Comparison of ENCODE assay signal across 26 mouse cellular contexts in the genomic region with DNA sequence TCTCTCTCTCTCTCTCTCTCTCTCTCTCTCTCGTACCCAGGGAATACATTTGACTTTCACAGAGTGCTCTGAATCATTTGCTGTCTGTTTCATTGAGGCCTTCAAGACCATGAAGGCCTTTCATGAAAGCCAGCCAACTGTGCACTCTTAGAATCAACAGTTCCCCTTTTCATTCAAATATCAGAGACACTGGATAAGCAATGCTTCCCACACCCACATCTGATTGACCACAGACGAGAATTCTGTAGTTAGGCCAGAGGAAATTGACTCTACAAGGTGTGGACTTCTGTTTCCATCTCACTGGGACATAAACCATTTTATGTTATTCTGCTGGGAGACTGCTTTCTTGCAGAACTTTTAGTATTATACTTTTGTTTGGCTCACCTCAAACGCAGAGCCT. TPM values are rescaled to one million over a fixed set of nuclear protein-coding genes. Genes with fewer than 3 reads are reported as not detected.
DNase-seq lines count a peak whose midpoint lies in the region; ATAC-seq and TF ChIP-seq lines count a peak whose summit lies in the region.
"Had no signal": no experiment of that assay in that cellular context is flagged by ENCODE, and none has a peak within 500 bp of the region (broad histone marks: within the 10 kb centered on the region; RNA-seq: fewer than 3 reads in every experiment).

No protein-coding gene starts in this region.

- H3K27me3 ChIP-seq in CH12.LX (replicated peaks): no peaks in the 10 kb centered on the region
- H3K27me3 ChIP-seq: embryonic facial prominence, embryonic 12.5 days; embryonic facial prominence, embryonic 15.5 days; heart, embryonic 13.5 days; hindbrain, embryonic 13.5 days; intestine, embryonic 15.5 days had no signal

- H3K4me3 ChIP-seq in CH12.LX (replicated peaks in 1 of 3; ENCODE audit: low read depth in 2 of 3, low read length in 2 of 3, poor library complexity in 1 of 3): no peak overlapping the region
- H3K4me3 ChIP-seq: embryonic facial prominence, embryonic 12.5 days; embryonic facial prominence, embryonic 15.5 days; gastrocnemius, adult 2 months; heart, adult 2 months; heart, embryonic 10.5 days; heart, embryonic 13.5 days; hindbrain, embryonic 10.5 days; hindbrain, embryonic 13.5 days; intestine, embryonic 15.5 days had no signal

- TF ChIP-seq RAD21 in CH12.LX (IDR thresholded peaks at IDR 0.05; ENCODE audit: low read depth, low read length): no peak

- no peaks in the 10 kb centered on the region for H3K36me3 ChIP-seq in CH12.LX (replicated peaks in 1 of 2; ENCODE audit: control insufficient read depth in 1 of 2, insufficient read depth in 1 of 2, low read length in 1 of 2)
- H3K36me3 ChIP-seq: embryonic facial prominence, embryonic 12.5 days; embryonic facial prominence, embryonic 15.5 days; heart, embryonic 10.5 days; heart, embryonic 13.5 days; hindbrain, embryonic 10.5 days; hindbrain, embryonic 13.5 days; intestine, embryonic 15.5 days had no signal

- no peak overlapping the region for H3K9ac ChIP-seq in CH12.LX (ENCODE audit: insufficient read depth, low read depth)
- H3K9ac ChIP-seq: embryonic facial prominence, embryonic 12.5 days; embryonic facial prominence, embryonic 15.5 days; forebrain, postnatal 0 days; heart, embryonic 13.5 days; hindbrain, embryonic 13.5 days; intestine, embryonic 15.5 days had no signal

- dilution Hi-C loops in CH12.LX (cut with MboI; ENCODE audit: extremely low pct_ligation_motif_present, extremely low pct_unique_long_range_greater_than_20kb, low sequenced_read_pairs): no loop called here

- no peak overlapping the region for H3K27ac ChIP-seq in CH12.LX (ENCODE audit: insufficient read depth, low read depth)
- H3K27ac ChIP-seq: embryonic facial prominence, embryonic 12.5 days; embryonic facial prominence, embryonic 15.5 days; gastrocnemius, adult 2 months; heart, adult 2 months; heart, embryonic 10.5 days; heart, embryonic 13.5 days; hindbrain, embryonic 10.5 days; hindbrain, embryonic 13.5 days; intestine, embryonic 15.5 days had no signal

- TF ChIP-seq EP300 in CH12.LX (IDR thresholded peaks at IDR 0.05; ENCODE audit: low read length): no peak

- TF ChIP-seq CTCF in CH12.LX (conservative IDR thresholded peaks at IDR 0.05 in 1 of 2, IDR thresholded peaks at IDR 0.05 in 1 of 2; ENCODE audit: low read depth in 2 of 2, low read length in 2 of 2): no peak

- TF ChIP-seq POLR2A in CH12.LX (IDR thresholded peaks at IDR 0.05; ENCODE audit: low read depth, low read length): no peak

- peak; percentile 10 for DNase-seq in CH12.LX (ENCODE audit: extremely low read depth)
- DNase-seq in Muller cell, postnatal 12 days (ENCODE audit: inconsistent ontology term): peak; percentile 38
- DNase-seq in lung, postnatal 10 days: no peak
- DNase-seq in gastrocnemius, postnatal 36 days: no peak
- DNase-seq in kidney, postnatal 4 days: no peak
- DNase-seq: adrenal gland, postnatal 10 days; adrenal gland, postnatal 36 days; B cell, adult 2 months; cerebellum, adult 18-20 months; cerebellum, adult 9-10 months; cerebellum, postnatal 14 days; forebrain, postnatal 0 days; gastrocnemius, adult 2 months; gastrocnemius, postnatal 14 days; heart, adult 2 months; kidney, adult 11 months had no signal

- H3K79me2 ChIP-seq in CH12.LX (replicated peaks; ENCODE audit: control insufficient read depth, extremely low read depth, insufficient read depth, poor library complexity, severe bottlenecking): no peaks in the 10 kb centered on the region

- peaks cover 0 to 4% of the 10 kb centered on the region in 2 experiments; a peak in 1 of 4 replicates for H3K4me1 ChIP-seq in CH12.LX (ENCODE audit: control insufficient read depth in 1 of 2, insufficient read depth in 2 of 2)
- H3K4me1 ChIP-seq: embryonic facial prominence, embryonic 12.5 days; embryonic facial prominence, embryonic 15.5 days; heart, embryonic 10.5 days; heart, embryonic 13.5 days; hindbrain, embryonic 10.5 days; hindbrain, embryonic 13.5 days; intestine, embryonic 15.5 days had no signal

- in situ Hi-C loops in CH12.LX (cut with MboI; ENCODE audit: low pct_ligation_motif_present, low pct_unique_long_range_greater_than_20kb, low sequenced_read_pairs): no loop called here

- H3K4me2 ChIP-seq in CH12.LX (ENCODE audit: insufficient read depth, low read depth, poor library complexity, severe bottlenecking): no peak overlapping the region
- H3K4me2 ChIP-seq: embryonic facial prominence, embryonic 12.5 days; embryonic facial prominence, embryonic 15.5 days; heart, embryonic 13.5 days; hindbrain, embryonic 13.5 days; intestine, embryonic 15.5 days had no signal

- ATAC-seq in hematopoietic stem cell, adult 5-6 weeks (replicated peaks in 1 of 2; ENCODE audit: insufficient read depth in 1 of 2, low FRiP score in 2 of 2, low TSS enrichment in 1 of 2, low read depth in 1 of 2, poor library complexity in 2 of 2, severe bottlenecking in 2 of 2): peak; percentile 66 to 68
- ATAC-seq: forebrain, embryonic 14.5 days; forebrain, postnatal 0 days; hindbrain, embryonic 16.5 days; intestine, embryonic 15.5 days had no signal

- H3K9me3 ChIP-seq in CH12.LX (replicated peaks; ENCODE audit: low read length): no peaks in the 10 kb centered on the region
- H3K9me3 ChIP-seq: embryonic facial prominence, embryonic 12.5 days; embryonic facial prominence, embryonic 15.5 days; heart, embryonic 10.5 days; heart, embryonic 13.5 days; hindbrain, embryonic 10.5 days; hindbrain, embryonic 13.5 days; intestine, embryonic 15.5 days had no signal

- intact Hi-C loops in gastrocnemius, postnatal 36 days (cut with DNase I): no loop called here

TF ChIP-seq in CH12.LX, 34 proteins besides CTCF, POLR2A, EP300 and RAD21:
- TF ChIP-seq POLR2AphosphoS2 (IDR thresholded peaks at IDR 0.05; ENCODE audit: low read depth, low read length) (no peak), MEF2A (IDR thresholded peaks at IDR 0.05; ENCODE audit: borderline replicate concordance, low read depth, low read length) (no peak), MYC (IDR thresholded peaks at IDR 0.05; ENCODE audit: low read depth, low read length) (no peak), NRF1 (IDR thresholded peaks at IDR 0.05; ENCODE audit: low read depth, low read length) (no peak), IRF4 (IDR thresholded peaks at IDR 0.05; ENCODE audit: low read depth, low read length) (no peak), SIN3A (IDR thresholded peaks at IDR 0.05; ENCODE audit: low read length) (no peak), RCOR1 (conservative IDR thresholded peaks at IDR 0.05; ENCODE audit: low read depth, low read length) (no peak), NELFE (IDR thresholded peaks at IDR 0.05; ENCODE audit: low read depth, low read length) (no peak), UBTF (IDR thresholded peaks at IDR 0.05; ENCODE audit: low read depth, low read length) (no peak), JUN (IDR thresholded peaks at IDR 0.05; ENCODE audit: insufficient read depth, low read depth, low read length) (no peak), TCF12 (IDR thresholded peaks at IDR 0.05; ENCODE audit: low read depth, low read length) (no peak), USF2 (conservative IDR thresholded peaks at IDR 0.05; ENCODE audit: low read depth, low read length) (no peak)
TF ChIP-seq in CH12.LX: peak in this region for 0.

RNA-seq across cellular contexts. Expression of gene Fam184a, which starts 17.8 kb away (rescaled TPM):
- total RNA-seq in CH12.LX (2012; rRNA removed): not detected in 2 replicates
- not detected in 2 replicates for total RNA-seq in CH12.LX (2014; rRNA removed)
- polyA plus RNA-seq in CH12.LX (2012; ENCODE audit: insufficient read length, low read depth): not detected in 2 replicates
- 11.9 and 17.8 TPM in 2 replicates for total RNA-seq in hematopoietic stem cell, adult 5-6 weeks (2017)
- under 1 TPM; 0.12 to 0.31 TPM for total RNA-seq in gastrocnemius, postnatal 36 days (2021)

Comparison
In these comparisons a context has a peak if more than half of its experiments do, and no peak if none do; other contexts are left out.
1. DNase-seq: peak in CH12.LX (single experiment) and Muller cell, postnatal 12 days (single experiment); none in lung, postnatal 10 days (single experiment), gastrocnemius, postnatal 36 days (0 of 2) and kidney, postnatal 4 days (0 of 2).